Mouse (Mus musculus) lung, adult 2 months (tissue): ENCODE measurements around the gene Clrn1. TPM values are rescaled to one million over a fixed set of nuclear protein-coding genes. Genes with fewer than 3 reads are reported as not detected.

ENCODE experiments used
- DNase-seq: peaks from one replicate; pipeline ENCODE4 v3.0.0; 2022
- H3K4me1 ChIP-seq: fragments of 200-500 bp; 2 replicates; pipeline ENCODE4 v1.6.1; 2011; ENCODE audit warnings: low read length; ENCODE audit not compliant: control insufficient read depth, insufficient read depth
- H3K4me3 ChIP-seq: fragments of 200-500 bp; replicated peaks from 2 replicates; pipeline ENCODE3; 2011; ENCODE audit warnings: low read depth, mild to moderate bottlenecking, control low read depth, low read length; ENCODE audit errors: extremely low read depth
- CTCF ChIP-seq: fragments of 200-500 bp; IDR thresholded peaks from 2 replicates; pipeline ENCODE4 v1.5.1; 2011; ENCODE audit warnings: mild to moderate bottlenecking, low read length, control low read depth; ENCODE audit not compliant: insufficient read depth
- POLR2A ChIP-seq: fragments of 200-500 bp; IDR thresholded peaks from 2 replicates; pipeline ENCODE4 v1.6.1; 2011; ENCODE audit warnings: low read depth, mild to moderate bottlenecking, control low read depth, low read length, borderline replicate concordance; ENCODE audit errors: extremely low read depth
- WGBS: fragments of 180-500 bp; shearing (Covaris S2); methylation state at CpG from one replicate; pipeline ENCODE4 v1.1.7; 2018; 5-methylcytosine and 5-hydroxymethylcytosine counted together
- polyA plus RNA-seq: library from polyadenylated mRNA; depleted of rRNA; stranded (reverse); fragments of >200 nt; gene quantifications from 2 replicates; pipeline ENCODE4 v1.2.3, GENCODE M21; 2012; rRNA removed

Gene Clrn1
- polyA plus RNA-seq, result not detected in 2 replicates

DNA sequence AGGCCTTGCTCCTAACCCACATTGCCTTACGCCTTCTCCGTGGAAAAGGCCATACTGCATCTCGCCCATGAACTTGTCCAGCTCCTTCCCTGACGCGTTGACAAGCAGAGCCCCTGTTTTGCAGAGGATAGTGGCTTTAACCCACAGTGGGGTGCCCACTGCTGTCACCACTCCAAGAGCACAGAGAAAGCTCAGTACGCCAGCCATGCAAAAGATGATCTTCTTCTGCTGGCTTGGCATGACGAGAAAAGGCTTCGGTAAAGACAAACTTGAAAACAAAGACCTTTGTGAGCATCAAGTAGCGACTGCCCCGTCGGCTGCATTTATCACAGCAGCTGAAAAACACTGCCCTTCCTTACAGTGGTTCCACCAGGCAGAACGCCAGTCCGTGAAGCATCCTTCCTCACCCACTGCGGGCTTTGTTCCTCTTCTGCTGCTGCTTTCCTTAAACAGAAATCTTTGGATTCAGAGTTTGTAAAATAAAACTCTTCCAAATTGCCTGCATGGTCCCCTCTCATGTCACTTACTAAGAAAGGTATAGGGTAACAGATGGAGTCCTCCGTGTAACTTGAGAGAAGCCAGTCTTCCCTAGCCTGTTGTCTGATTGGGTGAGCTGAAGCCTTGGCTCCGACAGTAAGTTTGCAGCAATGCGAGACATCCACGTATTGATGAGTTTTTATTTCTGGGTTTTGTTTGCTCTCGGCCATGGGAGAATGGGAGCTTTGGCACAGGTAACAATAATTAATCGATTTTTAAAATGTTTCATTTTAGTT is at the start of gene Clrn1:
Gene Clrn1 (minus strand): TSS at position 540 of the 773 bp plus-strand sequence.
- H3K4me1 ChIP-seq, result no peaks in the 10 kb centered on the region
- WGBS, result 68% methylated on average over 20 of the region's 20 CpGs
- H3K4me3 ChIP-seq, result no peak within 1 kb of the TSS
- no peak for DNase-seq
- no peak for TF ChIP-seq POLR2A
- TF ChIP-seq CTCF, result no peak

DNA sequence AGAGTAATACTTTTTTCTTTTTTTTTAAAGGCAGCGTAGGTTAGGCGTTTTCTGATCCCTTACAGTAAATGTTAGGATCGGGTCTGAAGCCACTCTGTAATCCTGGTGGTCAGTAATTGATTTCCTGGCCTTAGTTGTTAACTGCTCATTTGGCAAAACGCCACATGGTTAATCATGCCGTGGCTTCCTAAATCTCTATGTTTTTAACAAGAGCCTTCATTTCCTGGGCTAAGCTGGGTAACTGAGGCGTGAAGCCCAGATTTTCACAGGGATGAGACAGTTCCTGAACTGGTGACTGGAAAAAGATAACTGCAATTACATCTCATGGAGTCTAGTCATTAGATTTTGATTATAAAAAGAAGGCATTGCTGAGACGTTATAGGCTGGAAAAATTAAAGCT is 38.9 kb upstream of the Clrn1 start:
- no peaks in the 10 kb centered on the region for H3K4me1 ChIP-seq
- DNase-seq, result no peak
- 58% methylated on average over 7 of the region's 7 CpGs for WGBS
- no peak overlapping the region for H3K4me3 ChIP-seq
- no peak for TF ChIP-seq POLR2A
- TF ChIP-seq CTCF, result no peak

DNA sequence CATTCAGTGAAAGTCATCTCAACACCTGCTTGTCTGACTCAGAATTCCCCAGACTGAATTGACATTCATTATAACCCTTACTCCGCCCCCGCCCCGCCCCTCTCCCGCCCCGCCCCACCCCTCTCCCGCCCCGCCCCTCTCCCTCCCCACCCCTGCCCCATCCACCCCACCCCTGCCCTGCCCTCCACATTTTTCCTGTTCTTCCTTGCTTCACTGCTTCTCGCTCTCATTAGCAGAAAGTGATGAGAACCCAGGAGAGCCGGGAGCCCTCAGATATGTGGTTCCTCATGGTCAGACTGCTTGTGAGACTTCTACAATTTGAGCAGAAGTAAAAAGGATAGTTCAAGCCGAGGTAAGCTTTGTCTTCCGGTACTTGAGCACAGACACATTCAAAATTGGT is 38.0 kb upstream of the Clrn1 start:
- Histone ChIP-seq H3K4me3 (no peak overlapping the region), H3K4me1 (no peaks in the 10 kb centered on the region)
- 57% methylated on average over 11 of the region's 11 CpGs for WGBS
- DNase-seq, result no peak
- no peak for TF ChIP-seq POLR2A
- TF ChIP-seq CTCF, result no peak

DNA sequence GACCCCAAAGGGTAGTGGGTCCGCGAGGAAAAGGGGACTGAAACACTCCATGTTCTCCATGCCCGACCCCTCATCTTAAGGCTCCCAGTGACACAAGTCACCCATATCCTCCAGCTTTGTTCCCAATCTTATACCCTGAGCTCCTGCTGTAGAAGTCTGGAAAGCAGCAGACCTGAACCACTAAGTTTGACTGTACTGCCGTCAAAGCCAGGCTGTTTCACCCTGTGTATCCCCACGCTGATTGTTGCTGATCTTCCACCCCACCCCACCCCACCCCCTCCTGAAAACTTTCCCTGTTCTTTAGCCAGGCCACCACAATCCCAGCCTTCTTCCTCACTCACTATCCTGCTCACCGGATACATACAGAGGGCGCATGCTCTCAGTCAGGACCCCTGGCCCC is 37.5 kb upstream of the Clrn1 start:
- 81% methylated on average over 7 of the region's 7 CpGs for WGBS
- TF ChIP-seq CTCF, result no peak
- TF ChIP-seq POLR2A, result no peak
- no peak overlapping the region for H3K4me3 ChIP-seq
- DNase-seq, result no peak
- H3K4me1 ChIP-seq, result no peaks in the 10 kb centered on the region

DNA sequence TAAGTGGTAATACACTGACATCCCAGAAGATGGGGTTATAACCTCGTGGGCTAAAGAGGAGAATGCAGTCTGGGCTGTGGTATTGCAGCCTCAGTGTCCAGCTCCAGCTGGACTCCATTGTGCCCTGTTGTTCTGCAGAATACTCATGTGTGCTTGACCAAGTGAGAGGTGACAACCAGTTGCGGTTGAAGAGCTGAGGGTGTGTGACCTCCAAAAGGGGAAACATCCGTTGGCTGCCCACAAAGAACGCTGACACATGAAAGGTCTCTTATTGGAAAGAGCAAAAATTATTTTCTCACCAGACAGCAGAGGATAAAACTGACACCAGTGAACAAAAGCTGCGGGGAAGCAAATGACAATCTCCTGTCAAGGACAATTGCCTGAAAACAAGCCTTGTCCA is 36.2 kb upstream of the Clrn1 start:
- DNase-seq, result no peak
- TF ChIP-seq POLR2A (no peak), CTCF (no peak)
- no peak overlapping the region for H3K4me3 ChIP-seq
- 55% methylated on average over 5 of the region's 5 CpGs for WGBS
- no peaks in the 10 kb centered on the region for H3K4me1 ChIP-seq

DNA sequence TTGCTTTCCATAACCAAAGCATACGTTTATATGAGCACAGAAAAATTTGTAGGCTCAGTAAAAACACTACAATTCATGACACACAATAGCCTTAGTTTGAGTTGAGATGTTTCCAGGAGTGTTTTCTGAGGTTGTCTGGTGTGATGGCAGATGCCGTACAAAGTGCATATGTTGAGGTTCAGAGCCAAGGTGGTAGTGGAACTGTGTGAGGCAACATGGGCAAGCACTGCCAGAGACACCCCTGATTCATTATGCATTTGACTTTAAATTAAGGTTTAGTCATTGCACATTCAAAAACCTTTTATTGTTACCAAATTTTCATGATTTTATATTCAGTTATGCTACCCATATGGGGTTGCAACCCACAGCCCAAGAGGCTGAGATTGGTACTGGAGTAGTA is 19.5 kb upstream of the Clrn1 start:
- TF ChIP-seq POLR2A (no peak), CTCF (no peak)
- H3K4me3 ChIP-seq, result no peak overlapping the region
- DNase-seq, result no peak
- WGBS, result 85% methylated on average over 2 of the region's 2 CpGs
- H3K4me1 ChIP-seq, result no peaks in the 10 kb centered on the region

DNA sequence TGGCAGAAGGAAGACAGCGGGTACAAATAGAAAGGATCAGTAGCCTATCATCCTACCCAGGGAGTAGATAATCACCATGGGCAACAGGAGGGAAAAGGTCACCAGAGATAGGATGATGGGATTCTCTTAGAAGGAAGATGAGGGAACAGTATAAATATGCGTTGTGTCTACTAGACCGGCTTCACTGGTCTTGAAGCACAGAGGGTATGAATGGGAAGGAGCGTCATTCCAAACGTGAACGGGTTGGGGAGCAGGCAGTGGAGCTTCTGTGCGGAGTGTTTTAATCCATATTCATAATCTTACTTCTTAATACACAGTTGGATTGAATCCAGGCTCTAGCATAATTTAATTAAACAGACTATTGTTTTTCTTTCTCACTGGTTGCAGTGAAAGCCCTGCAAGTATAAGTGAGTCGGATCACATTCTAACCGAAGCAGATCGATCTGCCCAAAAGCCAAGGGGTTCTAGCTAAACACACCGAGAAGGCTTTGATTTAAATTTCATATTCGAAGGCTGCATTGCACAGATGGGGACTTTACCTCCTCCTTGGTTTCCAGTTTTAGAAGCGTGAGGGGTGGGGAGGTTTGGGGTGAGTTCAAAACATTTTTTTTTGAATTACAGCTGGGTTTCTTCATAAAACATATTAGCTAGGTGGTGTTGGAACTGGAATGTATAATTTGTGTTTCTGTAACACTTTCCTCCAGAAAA is 17.1 kb upstream of the Clrn1 start:
- Histone ChIP-seq H3K4me1 (no peaks in the 10 kb centered on the region), H3K4me3 (no peak overlapping the region)
- 81% methylated on average over 13 of the region's 13 CpGs for WGBS
- TF ChIP-seq CTCF, result no peak
- TF ChIP-seq POLR2A, result no peak
- no peak for DNase-seq

DNA sequence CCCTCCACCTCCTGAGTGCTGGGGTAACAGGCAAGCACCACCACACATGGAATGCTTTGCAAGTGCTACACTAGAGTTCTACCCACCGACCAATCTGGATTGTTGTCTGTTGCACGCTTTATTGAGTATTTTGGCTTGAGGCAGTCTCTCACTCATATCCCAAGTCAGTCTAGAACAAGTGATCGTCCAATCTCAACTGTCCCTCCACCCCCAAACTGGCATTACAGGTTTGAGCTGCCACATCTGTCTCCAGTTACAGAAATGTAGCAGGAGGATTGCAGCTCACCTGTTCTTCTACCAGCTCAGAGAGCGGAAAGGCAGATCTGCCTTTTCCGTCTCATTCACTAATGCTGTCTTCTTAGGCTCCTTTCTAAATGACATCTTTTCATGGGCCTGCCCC is 10.0 kb upstream of the Clrn1 start:
- DNase-seq, result no peak
- no peak overlapping the region for H3K4me3 ChIP-seq
- TF ChIP-seq CTCF, result no peak
- TF ChIP-seq POLR2A, result no peak
- WGBS, result 88% methylated on average over 5 of the region's 5 CpGs
- no peaks in the 10 kb centered on the region for H3K4me1 ChIP-seq

DNA sequence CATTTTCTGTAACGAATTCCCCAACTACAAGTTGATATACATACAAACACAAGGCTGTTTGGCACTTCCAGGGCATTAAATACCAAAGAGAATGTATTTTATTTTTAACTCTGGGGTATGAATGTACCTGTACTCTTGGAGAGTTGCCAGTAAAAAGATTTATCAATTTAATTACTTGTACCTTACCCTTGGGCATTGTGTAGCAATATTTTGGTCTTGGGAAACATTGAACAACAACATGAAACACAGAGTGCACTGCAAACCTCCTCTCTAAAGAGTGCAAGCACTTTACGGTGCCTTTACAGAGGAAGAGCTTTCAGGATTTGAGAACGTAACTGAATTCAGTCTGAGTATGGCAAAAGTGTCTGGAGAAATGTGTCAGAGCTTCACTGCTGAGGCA is 9.4 kb upstream of the Clrn1 start:
- 74% methylated on average over 3 of the region's 3 CpGs for WGBS
- TF ChIP-seq CTCF, result no peak
- TF ChIP-seq POLR2A, result no peak
- DNase-seq, result no peak
- H3K4me1 ChIP-seq, result no peaks in the 10 kb centered on the region
- H3K4me3 ChIP-seq, result no peak overlapping the region

DNA sequence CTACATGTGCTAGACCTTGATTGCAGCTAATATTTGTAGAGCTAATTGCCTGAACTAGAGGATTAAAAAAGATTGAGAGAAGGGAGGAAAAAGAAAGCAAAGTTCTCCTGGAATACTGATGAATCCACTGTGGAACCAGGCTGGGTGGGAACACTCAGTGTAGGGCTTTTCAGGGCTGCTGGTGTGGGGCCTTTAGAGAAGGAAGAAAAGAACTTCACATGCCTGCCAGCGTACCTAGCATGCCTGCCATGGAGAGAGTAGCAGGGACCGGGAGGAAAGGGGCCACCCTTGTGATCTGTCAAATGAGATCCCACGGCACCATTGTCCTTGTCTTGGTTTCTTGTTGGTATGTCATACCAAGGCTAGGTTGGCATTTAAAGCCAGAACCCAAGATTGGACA is 4.5 kb upstream of the Clrn1 start:
- DNase-seq, result no peak
- TF ChIP-seq POLR2A, result no peak
- 64% methylated on average over 3 of the region's 3 CpGs for WGBS
- no peak overlapping the region for H3K4me3 ChIP-seq
- H3K4me1 ChIP-seq, result no peaks in the 10 kb centered on the region
